Mouse (Mus musculus) heart, embryonic 14.5 days (tissue): ENCODE results near the gene Sdr42e1. TPM values are rescaled to one million over a fixed set of nuclear protein-coding genes. Genes with fewer than 3 reads are reported as not detected.

Source experiments
- ATAC-seq: fragments of 200-750 bp; cut with Nextera tagmentation; 2 replicates; pipeline ENCODE4 v1.8.0; 2017; ENCODE audit warnings: low read depth, moderate TSS enrichment; ENCODE audit not compliant: insufficient number of reproducible peaks, insufficient read depth, low FRiP score
- H3K27ac ChIP-seq, 2 experiments: fragments of 200-500 bp in 1 of 2; fragments of 300-500 bp in 1 of 2; sonication (generic) in 1 of 2; replicated peaks in 1 of 2; 2 replicates each; pipeline ENCODE4 v1.5.1; 2012 to 2014; ENCODE audit warnings: low read depth in 2 of 2, low read length in 2 of 2, control low read depth in 1 of 2, mild to moderate bottlenecking in 1 of 2, mixed read lengths in 1 of 2; ENCODE audit not compliant: control insufficient read depth in 1 of 2, insufficient read depth in 1 of 2
- H3K27me3 ChIP-seq: fragments of 300-500 bp; sonication (generic); 2 replicates; pipeline ENCODE4 v1.6.1; 2014; ENCODE audit warnings: mild to moderate bottlenecking, low read length, control low read depth; ENCODE audit not compliant: control insufficient read depth, insufficient read depth
- H3K36me3 ChIP-seq: fragments of 300-500 bp; sonication (generic); 2 replicates; pipeline ENCODE4 v1.6.1; 2014; ENCODE audit warnings: mild to moderate bottlenecking, control low read depth, low read length, mixed read lengths; ENCODE audit not compliant: control insufficient read depth, insufficient read depth
- H3K4me1 ChIP-seq, 2 experiments: fragments of 200-500 bp in 1 of 2; fragments of 300-500 bp in 1 of 2; sonication (generic) in 1 of 2; 2 replicates each; pipeline ENCODE4 v1.6.1; 2012 to 2014; ENCODE audit warnings: low read length in 2 of 2, control low read depth in 1 of 2, mixed read lengths in 1 of 2; ENCODE audit not compliant: control insufficient read depth in 2 of 2, insufficient read depth in 2 of 2
- H3K4me2 ChIP-seq: fragments of 300-500 bp; sonication (generic); 2 replicates; pipeline ENCODE4 v1.6.1; 2014; ENCODE audit warnings: mild to moderate bottlenecking, low read length
- H3K4me3 ChIP-seq, 2 experiments: fragments of 200-500 bp in 1 of 2; fragments of 300-500 bp in 1 of 2; sonication (generic) in 1 of 2; 2 replicates each; pipeline ENCODE4 v1.5.1; 2012 to 2014; ENCODE audit warnings: low read length in 2 of 2, mild to moderate bottlenecking in 2 of 2, control low read depth in 1 of 2, low read depth in 1 of 2, moderate library complexity in 1 of 2; ENCODE audit not compliant: control insufficient read depth in 1 of 2, insufficient read depth in 1 of 2
- H3K9ac ChIP-seq: fragments of 300-500 bp; sonication (generic); 2 replicates; pipeline ENCODE4 v1.6.1; 2014; ENCODE audit warnings: mild to moderate bottlenecking, low read length
- H3K9me3 ChIP-seq: fragments of 300-500 bp; sonication (generic); 2 replicates; pipeline ENCODE4 v1.6.1; 2016; ENCODE audit warnings: low read length, control low read depth; ENCODE audit not compliant: control insufficient read depth
- WGBS: fragments of 180-500 bp; shearing (Covaris S2); extraction: QIAGEN DNeasy Blood & Tissue Kit; methylation state at CpG from one replicate; pipeline ENCODE4 v1.1.7; 2014; 5-methylcytosine and 5-hydroxymethylcytosine counted together
- polyA plus RNA-seq: library from polyadenylated mRNA; unstranded; fragments of >200 nt; fragmentation: Nextera tagmentation; extraction: Ambion mirVana; gene quantifications from 2 replicates; pipeline ENCODE4 v1.2.1, GENCODE M21; 2014

Sdr42e1 gene
- polyA plus RNA-seq, 1 experiment from 2014 or later = 0.46 TPM

- Histone ChIP-seq H3K4me2 (no peak overlapping the region), H3K9ac (no peak overlapping the region), H3K4me1 (no peaks in the 10 kb centered on the region), H3K9me3 (no peaks in the 10 kb centered on the region), H3K27me3 (no peaks in the 10 kb centered on the region), H3K27ac (no peak overlapping the region), H3K4me3 (no peak overlapping the region), H3K36me3 (no peaks in the 10 kb centered on the region)
- WGBS = 78% methylated on average over 7 of the region's 7 CpGs
- no peak for ATAC-seq
Observed at GRCm38 (mm10) chr8:117634406-117634805, 39.1 kb downstream of the Sdr42e1 start.

DNA sequence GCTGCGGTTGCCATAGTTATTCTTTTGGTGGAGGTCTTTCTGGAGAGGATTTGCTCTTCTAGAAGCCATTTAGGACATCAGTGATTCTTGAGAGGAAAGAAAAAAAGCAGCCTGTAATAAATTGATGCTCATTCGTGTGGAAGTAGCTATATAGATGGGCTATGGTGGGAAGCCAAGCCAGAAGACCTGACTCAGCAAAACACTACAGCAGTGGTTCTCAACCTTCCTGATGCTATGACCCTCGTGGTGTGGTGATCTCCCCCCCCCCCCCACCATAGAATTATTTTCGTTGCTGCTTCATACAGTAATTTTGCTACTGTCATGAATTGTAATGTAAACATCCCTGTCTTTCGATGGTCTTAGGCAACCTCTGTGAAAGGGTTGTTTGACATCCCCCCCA lies 41.0 kb downstream of the Sdr42e1 start:
- no peak for ATAC-seq
- H3K9ac ChIP-seq = no peak overlapping the region
- H3K4me1 ChIP-seq = no peaks in the 10 kb centered on the region
- no peak overlapping the region for H3K4me2 ChIP-seq
- H3K9me3 ChIP-seq = no peaks in the 10 kb centered on the region
- H3K4me3 ChIP-seq = no peak overlapping the region
- H3K27ac ChIP-seq = no peak overlapping the region
- no peaks in the 10 kb centered on the region for H3K36me3 ChIP-seq
- no peaks in the 10 kb centered on the region for H3K27me3 ChIP-seq
- WGBS = 74% methylated on average over 5 of the region's 5 CpGs

- Histone ChIP-seq H3K27me3 (no peaks in the 10 kb centered on the region), H3K9ac (no peak overlapping the region), H3K36me3 (no peaks in the 10 kb centered on the region), H3K9me3 (peaks cover 8% of the 10 kb centered on the region; the same call in 1 of the 2 replicates), H3K4me3 (no peak overlapping the region), H3K4me1 (no peaks in the 10 kb centered on the region), H3K27ac (no peak overlapping the region), H3K4me2 (no peak overlapping the region)
- 77% methylated on average over 9 of the region's 9 CpGs for WGBS
- no peak for ATAC-seq
Observed at GRCm38 (mm10) chr8:117627096-117627495, 46.4 kb downstream of the Sdr42e1 start.

DNA sequence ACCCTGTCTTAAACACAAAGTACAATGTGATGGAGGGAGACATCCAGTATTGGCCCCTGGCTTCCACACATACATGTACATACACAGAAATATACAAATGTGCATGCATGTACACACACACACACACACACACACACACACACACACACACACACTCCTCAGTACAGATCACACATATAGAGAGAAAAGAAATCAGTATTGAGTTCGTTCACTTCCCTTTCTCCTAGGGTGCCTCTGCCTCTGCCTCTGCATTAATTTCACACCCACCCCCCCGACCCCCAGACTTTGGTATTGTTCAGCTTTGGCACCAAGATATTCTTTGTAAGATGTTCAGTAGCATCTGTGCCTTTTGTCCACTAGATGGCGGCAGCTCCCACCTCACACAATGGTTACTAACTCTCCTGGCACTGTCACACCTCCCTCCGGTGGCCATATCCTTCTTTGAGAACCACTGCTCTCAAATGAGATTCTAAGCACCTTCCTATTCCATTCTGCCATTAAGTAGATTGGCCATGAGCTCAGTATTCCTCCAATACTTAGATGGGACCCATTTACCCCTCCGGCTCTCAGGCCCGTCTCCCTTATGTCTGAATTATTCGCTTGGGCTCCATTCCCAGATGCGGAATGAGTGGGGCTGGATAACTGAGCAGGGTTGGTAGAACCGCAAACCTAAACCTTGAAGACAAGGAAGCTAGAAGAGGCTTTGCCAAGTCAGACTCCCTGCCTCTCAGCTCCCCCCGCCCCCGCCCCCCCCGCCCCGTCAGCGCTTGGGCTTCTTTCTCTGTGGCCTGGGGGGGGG lies 47.2 kb downstream of the Sdr42e1 start:
- H3K9me3 ChIP-seq = peaks cover 8% of the 10 kb centered on the region; the same call in 1 of the 2 replicates
- H3K9ac ChIP-seq = no peak overlapping the region
- no peak overlapping the region for H3K4me2 ChIP-seq
- ATAC-seq = no peak
- H3K27ac ChIP-seq = no peak overlapping the region
- H3K4me1 ChIP-seq = no peaks in the 10 kb centered on the region
- no peaks in the 10 kb centered on the region for H3K27me3 ChIP-seq
- 72% methylated on average over 14 of the region's 14 CpGs for WGBS
- no peak overlapping the region for H3K4me3 ChIP-seq
- no peaks in the 10 kb centered on the region for H3K36me3 ChIP-seq

DNA sequence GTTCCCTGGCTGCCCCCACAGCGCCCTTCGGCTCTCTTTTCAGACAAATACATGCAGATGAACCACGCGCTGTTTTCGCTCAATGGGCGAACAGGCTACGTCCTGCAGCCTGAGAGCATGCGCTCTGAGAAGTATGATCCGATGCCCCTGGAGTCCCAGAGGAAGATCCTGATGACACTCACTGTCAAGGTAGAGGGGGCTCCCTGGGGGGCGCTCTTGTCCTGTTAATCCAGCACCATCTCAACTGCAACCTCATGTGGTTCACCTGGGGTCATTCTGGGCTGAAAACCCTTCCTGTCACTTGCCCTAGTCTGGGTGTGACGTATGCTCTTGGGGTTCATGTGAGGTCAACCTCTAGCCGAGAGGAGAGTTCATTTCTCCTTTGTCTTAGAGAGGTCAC lies 60.6 kb downstream of the Sdr42e1 start:
- H3K36me3 ChIP-seq = no peaks in the 10 kb centered on the region
- H3K4me2 ChIP-seq = no peak overlapping the region
- H3K9ac ChIP-seq = no peak overlapping the region
- ATAC-seq = no peak
- H3K27me3 ChIP-seq = no peaks in the 10 kb centered on the region
- peaks cover 8% of the 10 kb centered on the region for H3K9me3 ChIP-seq
- no peak overlapping the region for H3K27ac ChIP-seq
- 81% methylated on average over 12 of the region's 12 CpGs for WGBS
- H3K4me3 ChIP-seq = no peak overlapping the region
- H3K4me1 ChIP-seq = no peaks in the 10 kb centered on the region

Other genes with a start within 250 kb of the Sdr42e1 start
- 5.0 and 5.2 TPM in 2 replicates for gene Plcg2, start 175.4 kb downstream of the Sdr42e1 start, polyA plus RNA-seq
- gene Hsd17b2, start 28.2 kb upstream of the Sdr42e1 start, polyA plus RNA-seq = not detected in 2 replicates
- 29.9 and 32.4 TPM in 2 replicates for gene Mphosph6, start 128.3 kb upstream of the Sdr42e1 start, polyA plus RNA-seq